ENCODE assay signal across 8 mouse cellular contexts in genomic region chr3:146812041-146812878, GRCm38 (mm10). TPM values are rescaled to one million over a fixed set of nuclear protein-coding genes. Genes with fewer than 3 reads are reported as not detected.
DNase-seq lines count a peak whose midpoint lies in the region; ATAC-seq and TF ChIP-seq lines count a peak whose summit lies in the region.

No protein-coding gene starts in this region.

- no peaks in the 10 kb centered on the region for H3K36me3 ChIP-seq in forebrain, embryonic 11.5 days (ENCODE audit: control insufficient read depth, insufficient read depth, low read length)
- no peaks in the 10 kb centered on the region for H3K36me3 ChIP-seq in intestine, postnatal 0 days (ENCODE audit: control insufficient read depth, insufficient read depth)

- DNase-seq in ovary, adult 18-20 months (ENCODE audit: low spot score), result peak; percentile 24
- no peak for DNase-seq in ovary, postnatal 10 days (ENCODE audit: low spot score)
- DNase-seq in adrenal gland, postnatal 10 days, result peak; percentile 77
- DNase-seq in forebrain, embryonic 11.5 days (ENCODE audit: low spot score), result peak; percentile 72
- peak; percentile 59 for DNase-seq in lung, postnatal 14 days
- DNase-seq in skeletal muscle tissue, adult 2 months (ENCODE audit: low read depth, low spot score), result peak; percentile 18
- DNase-seq in T-cell, adult 2 months (ENCODE audit: low spot score), result no peak

- peak overlapping the region; percentile 63 for H3K4me2 ChIP-seq in forebrain, embryonic 11.5 days (ENCODE audit: low read depth, low read length, severe bottlenecking)
- peak overlapping the region; percentile 70 for H3K4me2 ChIP-seq in intestine, postnatal 0 days (replicated peaks; ENCODE audit: low read depth)

- peak; percentile 80 for ATAC-seq in forebrain, embryonic 11.5 days (replicated peaks; ENCODE audit: low FRiP score)
- peak; percentile 65 for ATAC-seq in intestine, postnatal 0 days

- WGBS in forebrain, embryonic 11.5 days, result 1% methylated on average over 28 of the region's 60 CpGs
- WGBS in intestine, postnatal 0 days, result 2% methylated on average over 39 of the region's 60 CpGs

- 0 out of 2 replicates have a peak, but pooled peaks cover 2% of the 10 kb centered on the region for H3K4me1 ChIP-seq in forebrain, embryonic 11.5 days (replicated peaks; ENCODE audit: control insufficient read depth, insufficient read depth, low read length)
- no peaks in the 10 kb centered on the region for H3K4me1 ChIP-seq in intestine, postnatal 0 days (replicated peaks; ENCODE audit: control insufficient read depth, insufficient read depth, low read length)

- H3K9ac ChIP-seq in forebrain, embryonic 11.5 days (ENCODE audit: low read length), result peak overlapping the region; percentile 91
- peak overlapping the region; percentile 81 for H3K9ac ChIP-seq in intestine, postnatal 0 days (ENCODE audit: low read depth, low read length)

- H3K9me3 ChIP-seq in forebrain, embryonic 11.5 days (ENCODE audit: control insufficient read depth, low read length), result no peaks in the 10 kb centered on the region
- H3K9me3 ChIP-seq in intestine, postnatal 0 days (ENCODE audit: control insufficient read depth), result no peaks in the 10 kb centered on the region

- H3K27me3 ChIP-seq in forebrain, embryonic 11.5 days (ENCODE audit: control insufficient read depth, insufficient read depth, low read length), result no peaks in the 10 kb centered on the region
- no peaks in the 10 kb centered on the region for H3K27me3 ChIP-seq in intestine, postnatal 0 days (replicated peaks; ENCODE audit: control insufficient read depth, insufficient read depth, low read length)

- no peak for TF ChIP-seq CTCF in intestine, postnatal 0 days (IDR thresholded peaks at IDR 0.05; ENCODE audit: low read depth)

- peak overlapping the region; percentile 92 for H3K4me3 ChIP-seq in forebrain, embryonic 11.5 days (ENCODE audit: low read depth, low read length)
- peak overlapping the region; percentile 95 for H3K4me3 ChIP-seq in intestine, postnatal 0 days (ENCODE audit: low read depth, low read length)

- peak overlapping the region; percentile 63; the same call in 1 of the 2 replicates for H3K27ac ChIP-seq in forebrain, embryonic 11.5 days (ENCODE audit: low read depth, low read length)
- peak overlapping the region; percentile 86 for H3K27ac ChIP-seq in intestine, postnatal 0 days (ENCODE audit: low read depth, low read length)

RNA-seq across cellular contexts. Expression of gene Prkacb, which starts 0.5 kb away (rescaled TPM):
- total RNA-seq in adrenal gland, postnatal 10 days (2021), result 100 to 1,000 TPM in 1 of 2 experiments, 10 to 100 TPM in 1; 93.2 to 107 TPM
- polyA plus RNA-seq in forebrain, embryonic 11.5 days (2014; fragmentation: Nextera tagmentation; extraction: Ambion mirVana), result 69.0 and 75.3 TPM in 2 replicates
- polyA plus RNA-seq in intestine, postnatal 0 days (2015; fragmentation: Nextera tagmentation; extraction: Ambion mirVana), result 25.3 and 27.0 TPM in 2 replicates

RNA-seq across cellular contexts. Expression of gene Ttll7, which starts 39.9 kb away (rescaled TPM):
- total RNA-seq in adrenal gland, postnatal 10 days (2021), result 1 to 10 TPM; 5.0 to 5.5 TPM
- polyA plus RNA-seq in forebrain, embryonic 11.5 days (2014; fragmentation: Nextera tagmentation; extraction: Ambion mirVana), result 5.0 and 5.5 TPM in 2 replicates
- 1.5 and 1.6 TPM in 2 replicates for polyA plus RNA-seq in intestine, postnatal 0 days (2015; fragmentation: Nextera tagmentation; extraction: Ambion mirVana)

Comparison
In these comparisons a context has a peak if more than half of its experiments do, and no peak if none do; other contexts are left out.
1. DNase-seq: peak in ovary, adult 18-20 months (single experiment), adrenal gland, postnatal 10 days (single experiment), forebrain, embryonic 11.5 days (single experiment), lung, postnatal 14 days (single experiment) and skeletal muscle tissue, adult 2 months (single experiment); none in ovary, postnatal 10 days (single experiment) and T-cell, adult 2 months (single experiment).